Mouse (Mus musculus) cerebellum, adult 2 months (tissue): Measurements from ENCODE around the gene Tdp1.

Source experiments
- CTCF ChIP-seq: fragments of 200-500 bp; IDR thresholded peaks from 2 replicates; pipeline ENCODE4 v1.5.1; 2011; ENCODE audit warnings: low read depth, mild to moderate bottlenecking, control low read depth, low read length, moderate library complexity, borderline replicate concordance; ENCODE audit not compliant: insufficient read depth
- POLR2A ChIP-seq: fragments of 200-500 bp; IDR thresholded peaks from 2 replicates; pipeline ENCODE4 v1.6.1; 2011; ENCODE audit warnings: low read length, control low read depth, borderline replicate concordance; ENCODE audit not compliant: insufficient read depth

DNA sequence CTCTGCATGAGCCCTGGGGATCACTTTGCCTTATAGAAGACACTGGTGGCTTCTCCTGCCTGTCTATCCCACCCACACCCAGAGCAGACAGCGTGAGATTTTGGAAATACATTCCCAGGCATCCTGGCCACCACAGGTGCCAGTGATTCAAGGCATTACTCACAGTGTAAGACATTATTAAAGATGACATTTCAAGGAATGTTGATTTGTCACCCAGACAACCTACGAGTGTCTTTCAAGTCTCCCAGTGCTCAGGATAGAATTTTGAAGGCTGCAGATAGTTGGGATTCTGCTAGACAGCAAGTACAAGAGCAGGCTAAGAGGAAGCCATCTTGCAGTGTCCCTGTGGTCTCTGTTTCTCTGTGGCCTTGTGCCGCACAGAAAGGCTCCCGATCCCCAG lies 47.9 kb downstream of the Tdp1 start:
- TF ChIP-seq CTCF (no peak), POLR2A (no peak)
